Mouse (Mus musculus): ENCODE measurements at regions not wholly inside any gene's neighbourhood (a gene's known extent, or its start where the extent isn't known, plus 50 kb on each side); places are given as distances from the start of the nearest gene placed in this dataset.
"Not testable (repeated sequence)": the region's sequence is repeated elsewhere in the genome, so short reads cannot be mapped to it uniquely, and the experiment has no call there.

GRCm38 (mm10) chr12:17852138-17852537 is 161.5 kb downstream of the Hpcal1 start:
- H3K4me1 ChIP-seq (ENCODE audit: control insufficient read depth, insufficient read depth); H3K4me3 ChIP-seq (ENCODE audit: low read depth, low read length); H3K9me3 ChIP-seq (replicated peaks; ENCODE audit: control insufficient read depth, low read length); H3K27me3 ChIP-seq (ENCODE audit: control insufficient read depth, insufficient read depth, low read length); H3K27ac ChIP-seq (ENCODE audit: low read depth); H3K4me2 ChIP-seq (ENCODE audit: low read depth, low read length); ATAC-seq (ENCODE audit: insufficient read depth, low read depth); H3K9ac ChIP-seq (replicated peaks; ENCODE audit: low read depth, low read length); H3K36me3 ChIP-seq (replicated peaks; ENCODE audit: control insufficient read depth, insufficient read depth, low read length): not testable (repeated sequence)
- 51% methylated on average over 3 of the region's 3 CpGs for WGBS
- peak; percentile 15 for DNase-seq (ENCODE audit: low spot score)
- TF ChIP-seq CTCF (IDR thresholded peaks at IDR 0.05; ENCODE audit: low read depth) = peak; percentile 71

- not testable (repeated sequence) for H3K4me3 ChIP-seq (ENCODE audit: low read depth, low read length); H3K36me3 ChIP-seq (replicated peaks; ENCODE audit: control insufficient read depth, insufficient read depth, low read length); H3K4me2 ChIP-seq (ENCODE audit: low read depth, low read length); H3K27ac ChIP-seq (ENCODE audit: low read depth); H3K9ac ChIP-seq (replicated peaks; ENCODE audit: low read depth, low read length); H3K4me1 ChIP-seq (ENCODE audit: control insufficient read depth, insufficient read depth); H3K27me3 ChIP-seq (ENCODE audit: control insufficient read depth, insufficient read depth, low read length); DNase-seq (ENCODE audit: low spot score); H3K9me3 ChIP-seq (replicated peaks; ENCODE audit: control insufficient read depth, low read length); ATAC-seq (ENCODE audit: insufficient read depth, low read depth)
- WGBS = 11% methylated on average over 6 of the region's 6 CpGs
Observed at GRCm38 (mm10) chr12:17872491-17872890, 181.8 kb downstream of the Hpcal1 start.

GRCm38 (mm10) chr12:17881371-17882116 is 190.9 kb downstream of the Hpcal1 start:
- peak; percentile 100 for ATAC-seq (ENCODE audit: insufficient read depth, low read depth)
- under 1% methylated on average over 56 of the region's 59 CpGs for WGBS
- peak overlapping the region; percentile 90 for H3K9ac ChIP-seq (replicated peaks; ENCODE audit: low read depth, low read length)
- H3K27me3 ChIP-seq (ENCODE audit: control insufficient read depth, insufficient read depth, low read length) = no peaks in the 10 kb centered on the region
- peak overlapping the region; percentile 98 for H3K4me3 ChIP-seq (ENCODE audit: low read depth, low read length)
- H3K9me3 ChIP-seq (replicated peaks; ENCODE audit: control insufficient read depth, low read length) = no peaks in the 10 kb centered on the region
- no peaks in the 10 kb centered on the region for H3K4me1 ChIP-seq (ENCODE audit: control insufficient read depth, insufficient read depth)
- peak overlapping the region; percentile 63 for H3K4me2 ChIP-seq (ENCODE audit: low read depth, low read length)
- DNase-seq (ENCODE audit: low spot score) = peak; percentile 97
- peak overlapping the region; percentile 95 for H3K27ac ChIP-seq (ENCODE audit: low read depth)
- no peaks in the 10 kb centered on the region for H3K36me3 ChIP-seq (replicated peaks; ENCODE audit: control insufficient read depth, insufficient read depth, low read length)
- peak; percentile 61 for TF ChIP-seq CTCF (IDR thresholded peaks at IDR 0.05; ENCODE audit: low read depth)
- no peak for TF ChIP-seq EP300 (IDR thresholded peaks at IDR 0.05; ENCODE audit: low read depth)

GRCm38 (mm10) chr12:17882117-17883116 is 191.8 kb downstream of the Hpcal1 start:
- H3K9ac ChIP-seq (replicated peaks; ENCODE audit: low read depth, low read length) = peak overlapping the region; percentile 90
- peak overlapping the region; percentile 95 for H3K27ac ChIP-seq (ENCODE audit: low read depth)
- 0 out of 2 replicates have a peak, but pooled peaks have one; percentile 6 for ATAC-seq (ENCODE audit: insufficient read depth, low read depth)
- not testable (repeated sequence) for H3K4me1 ChIP-seq (ENCODE audit: control insufficient read depth, insufficient read depth); H3K9me3 ChIP-seq (replicated peaks; ENCODE audit: control insufficient read depth, low read length); DNase-seq (ENCODE audit: low spot score); H3K36me3 ChIP-seq (replicated peaks; ENCODE audit: control insufficient read depth, insufficient read depth, low read length); H3K27me3 ChIP-seq (ENCODE audit: control insufficient read depth, insufficient read depth, low read length)
- peak overlapping the region; percentile 63 for H3K4me2 ChIP-seq (ENCODE audit: low read depth, low read length)
- H3K4me3 ChIP-seq (ENCODE audit: low read depth, low read length) = peak overlapping the region; percentile 98
- 2% methylated on average over 56 of the region's 65 CpGs for WGBS

- not testable (repeated sequence) for H3K9ac ChIP-seq (replicated peaks; ENCODE audit: low read depth, low read length); H3K4me1 ChIP-seq (ENCODE audit: control insufficient read depth, insufficient read depth); ATAC-seq (ENCODE audit: insufficient read depth, low read depth); H3K36me3 ChIP-seq (replicated peaks; ENCODE audit: control insufficient read depth, insufficient read depth, low read length); H3K4me3 ChIP-seq (ENCODE audit: low read depth, low read length); DNase-seq (ENCODE audit: low spot score); H3K9me3 ChIP-seq (replicated peaks; ENCODE audit: control insufficient read depth, low read length); H3K27ac ChIP-seq (ENCODE audit: low read depth); H3K4me2 ChIP-seq (ENCODE audit: low read depth, low read length); H3K27me3 ChIP-seq (ENCODE audit: control insufficient read depth, insufficient read depth, low read length)
- 90% methylated on average over 6 of the region's 6 CpGs for WGBS
Observed at GRCm38 (mm10) chr12:17891663-17892310, 201.1 kb downstream of the Hpcal1 start.

- not testable (repeated sequence) for ATAC-seq (ENCODE audit: insufficient read depth, low read depth); H3K27ac ChIP-seq (ENCODE audit: low read depth); DNase-seq (ENCODE audit: low spot score); H3K4me3 ChIP-seq (ENCODE audit: low read depth, low read length); H3K4me2 ChIP-seq (ENCODE audit: low read depth, low read length); H3K9me3 ChIP-seq (replicated peaks; ENCODE audit: control insufficient read depth, low read length); H3K4me1 ChIP-seq (ENCODE audit: control insufficient read depth, insufficient read depth); H3K27me3 ChIP-seq (ENCODE audit: control insufficient read depth, insufficient read depth, low read length); H3K9ac ChIP-seq (replicated peaks; ENCODE audit: low read depth, low read length); H3K36me3 ChIP-seq (replicated peaks; ENCODE audit: control insufficient read depth, insufficient read depth, low read length)
- WGBS = 94% methylated on average over 3 of the region's 3 CpGs
Observed at GRCm38 (mm10) chr12:17913058-17913457, 222.4 kb downstream of the Hpcal1 start.

Measured in heart, postnatal 0 days (tissue).